Mouse (Mus musculus): Measurements from ENCODE around the gene Myf5. TPM values are rescaled to one million over a fixed set of nuclear protein-coding genes. Genes with fewer than 3 reads are reported as not detected.
A peak's percentile ranks its signal among the peaks of the same experiment; 100 is the strongest.

The Myf5 gene
- polyA plus RNA-seq, 1 experiment from 2014 or later, result 3.3 TPM

- DNase-seq (ENCODE audit: low spot score), result no peak
- H3K27me3 ChIP-seq (ENCODE audit: low read depth, poor library complexity, severe bottlenecking), result peaks cover 2% of the 10 kb centered on the region
- H3K4me1 ChIP-seq, result peaks cover 28% of the 10 kb centered on the region
- no peaks in the 10 kb centered on the region for H3K36me3 ChIP-seq
- no peak overlapping the region; the same call in 1 of the 2 replicates for H3K27ac ChIP-seq (replicated peaks)
- WGBS, result 37% methylated on average over 12 of the region's 12 CpGs
- no peaks in the 10 kb centered on the region for H3K9me3 ChIP-seq (replicated peaks)
- H3K4me3 ChIP-seq, result peak overlapping the region; percentile 21; the same call in 1 of the 2 replicates
These were observed 2.9 kb upstream of the Myf5 start for GRCm38 (mm10) chr10:107488654-107489315.

GRCm38 (mm10) chr10:107486770-107487169, 836 bp upstream of the Myf5 start:
- Histone ChIP-seq H3K9me3 (replicated peaks) (no peaks in the 10 kb centered on the region), H3K36me3 (no peaks in the 10 kb centered on the region), H3K27ac (replicated peaks) (no peak overlapping the region), H3K27me3 (ENCODE audit: low read depth, poor library complexity, severe bottlenecking) (no peaks in the 10 kb centered on the region), H3K4me3 (no peak overlapping the region), H3K4me1 (peaks cover 20% of the 10 kb centered on the region)
- WGBS, result 76% methylated on average over 12 of the region's 12 CpGs
- no peak for DNase-seq (ENCODE audit: low spot score)

- H3K4me3 ChIP-seq, result no peak overlapping the region
- WGBS, result 71% methylated on average over 10 of the region's 10 CpGs
- H3K36me3 ChIP-seq, result no peaks in the 10 kb centered on the region
These were observed 1.9 kb downstream of the Myf5 start for GRCm38 (mm10) chr10:107484050-107484449.

GRCm38 (mm10) chr10:107473497-107473896, 12.4 kb downstream of the Myf5 start:
- no peak for DNase-seq (ENCODE audit: low spot score)
- Histone ChIP-seq H3K4me1 (no peaks in the 10 kb centered on the region), H3K27me3 (ENCODE audit: low read depth, poor library complexity, severe bottlenecking) (no peaks in the 10 kb centered on the region), H3K4me3 (no peak overlapping the region), H3K9me3 (replicated peaks) (no peaks in the 10 kb centered on the region), H3K36me3 (no peaks in the 10 kb centered on the region), H3K27ac (replicated peaks) (no peak overlapping the region)
- 57% methylated on average over 2 of the region's 2 CpGs for WGBS

More at GRCm38 (mm10) chr10:107484050-107484449, 1.9 kb downstream of the Myf5 start:
- Histone ChIP-seq H3K27ac (replicated peaks) (no peak overlapping the region), H3K9me3 (replicated peaks) (no peaks in the 10 kb centered on the region), H3K4me1 (peaks cover 19% of the 10 kb centered on the region), H3K27me3 (ENCODE audit: low read depth, poor library complexity, severe bottlenecking) (no peaks in the 10 kb centered on the region)
- no peak for DNase-seq (ENCODE audit: low spot score)

GRCm38 (mm10) chr10:107471712-107472111, 14.2 kb downstream of the Myf5 start:
- no peaks in the 10 kb centered on the region for H3K27me3 ChIP-seq (ENCODE audit: low read depth, poor library complexity, severe bottlenecking)
- DNase-seq (ENCODE audit: low spot score), result no peak
- H3K9me3 ChIP-seq (replicated peaks), result no peaks in the 10 kb centered on the region
- WGBS, result 82% methylated on average over 5 of the region's 5 CpGs
- H3K4me1 ChIP-seq, result no peaks in the 10 kb centered on the region
- no peaks in the 10 kb centered on the region for H3K36me3 ChIP-seq
- H3K27ac ChIP-seq (replicated peaks), result no peak overlapping the region
- H3K4me3 ChIP-seq, result no peak overlapping the region

GRCm38 (mm10) chr10:107467819-107468218, 18.1 kb downstream of the Myf5 start:
- no peak overlapping the region for H3K4me3 ChIP-seq
- H3K27me3 ChIP-seq (ENCODE audit: low read depth, poor library complexity, severe bottlenecking), result no peaks in the 10 kb centered on the region
- H3K4me1 ChIP-seq, result no peaks in the 10 kb centered on the region
- H3K9me3 ChIP-seq (replicated peaks), result no peaks in the 10 kb centered on the region
- WGBS, result 93% methylated on average over 7 of the region's 7 CpGs
- DNase-seq (ENCODE audit: low spot score), result no peak
- H3K36me3 ChIP-seq, result no peaks in the 10 kb centered on the region
- H3K27ac ChIP-seq (replicated peaks), result no peak overlapping the region

GRCm38 (mm10) chr10:107449496-107450330, 36.2 kb downstream of the Myf5 start:
- H3K4me3 ChIP-seq, result no peak overlapping the region
- 90% methylated on average over 5 of the region's 5 CpGs for WGBS
- DNase-seq (ENCODE audit: low spot score), result no peak

GRCm38 (mm10) chr10:107442781-107443180, 43.2 kb downstream of the Myf5 start:
- Histone ChIP-seq H3K4me3 (no peak overlapping the region), H3K9me3 (replicated peaks) (no peaks in the 10 kb centered on the region), H3K27ac (replicated peaks) (no peak overlapping the region), H3K27me3 (ENCODE audit: low read depth, poor library complexity, severe bottlenecking) (no peaks in the 10 kb centered on the region), H3K4me1 (no peaks in the 10 kb centered on the region), H3K36me3 (no peaks in the 10 kb centered on the region)
- 10% methylated on average over 4 of the region's 4 CpGs for WGBS
- DNase-seq (ENCODE audit: low spot score), result peak; percentile 15

More at GRCm38 (mm10) chr10:107449496-107450330, 36.2 kb downstream of the Myf5 start:
- H3K27ac ChIP-seq (replicated peaks), result no peak overlapping the region
- no peaks in the 10 kb centered on the region for H3K9me3 ChIP-seq (replicated peaks)
- no peaks in the 10 kb centered on the region for H3K36me3 ChIP-seq
- H3K27me3 ChIP-seq (ENCODE audit: low read depth, poor library complexity, severe bottlenecking), result no peaks in the 10 kb centered on the region
- H3K4me1 ChIP-seq, result no peaks in the 10 kb centered on the region

- Histone ChIP-seq H3K4me3 (no peak overlapping the region), H3K4me1 (no peaks in the 10 kb centered on the region), H3K36me3 (no peaks in the 10 kb centered on the region), H3K27me3 (ENCODE audit: low read depth, poor library complexity, severe bottlenecking) (no peaks in the 10 kb centered on the region), H3K27ac (replicated peaks) (no peak overlapping the region), H3K9me3 (replicated peaks) (no peaks in the 10 kb centered on the region)
- 67% methylated on average over 5 of the region's 5 CpGs for WGBS
- DNase-seq (ENCODE audit: low spot score), result no peak
These were observed 49.0 kb downstream of the Myf5 start for GRCm38 (mm10) chr10:107436967-107437366.

Small RNA genes within 50 kb of the gene (microRNA-seq; reads per million reads assigned to microRNA genes)
- not detected for gene Gm44403

Other genes starting within 250 kb of the Myf5 start
- gene Lin7a, start 214.4 kb downstream of the Myf5 start, polyA plus RNA-seq (2016; fragmentation: Nextera tagmentation; extraction: Ambion mirVana), result 3.1 and 7.7 TPM in 2 replicates
- not detected in 2 replicates for gene Myf6, start 8.6 kb upstream of the Myf5 start, polyA plus RNA-seq (2016; fragmentation: Nextera tagmentation; extraction: Ambion mirVana)
- 0.06 TPM in 1 of 2 replicates, not detected in the other for gene Ptprq, start 233.9 kb upstream of the Myf5 start, polyA plus RNA-seq (2016; fragmentation: Nextera tagmentation; extraction: Ambion mirVana)

Data from midbrain, embryonic 10.5 days (tissue).